Mouse (Mus musculus): Measurements from ENCODE around the gene Rfc5. TPM values are rescaled to one million over a fixed set of nuclear protein-coding genes. Genes with fewer than 3 reads are reported as not detected.

Rfc5 gene
- polyA plus RNA-seq, 1 experiment, result 3.6 TPM

DNA sequence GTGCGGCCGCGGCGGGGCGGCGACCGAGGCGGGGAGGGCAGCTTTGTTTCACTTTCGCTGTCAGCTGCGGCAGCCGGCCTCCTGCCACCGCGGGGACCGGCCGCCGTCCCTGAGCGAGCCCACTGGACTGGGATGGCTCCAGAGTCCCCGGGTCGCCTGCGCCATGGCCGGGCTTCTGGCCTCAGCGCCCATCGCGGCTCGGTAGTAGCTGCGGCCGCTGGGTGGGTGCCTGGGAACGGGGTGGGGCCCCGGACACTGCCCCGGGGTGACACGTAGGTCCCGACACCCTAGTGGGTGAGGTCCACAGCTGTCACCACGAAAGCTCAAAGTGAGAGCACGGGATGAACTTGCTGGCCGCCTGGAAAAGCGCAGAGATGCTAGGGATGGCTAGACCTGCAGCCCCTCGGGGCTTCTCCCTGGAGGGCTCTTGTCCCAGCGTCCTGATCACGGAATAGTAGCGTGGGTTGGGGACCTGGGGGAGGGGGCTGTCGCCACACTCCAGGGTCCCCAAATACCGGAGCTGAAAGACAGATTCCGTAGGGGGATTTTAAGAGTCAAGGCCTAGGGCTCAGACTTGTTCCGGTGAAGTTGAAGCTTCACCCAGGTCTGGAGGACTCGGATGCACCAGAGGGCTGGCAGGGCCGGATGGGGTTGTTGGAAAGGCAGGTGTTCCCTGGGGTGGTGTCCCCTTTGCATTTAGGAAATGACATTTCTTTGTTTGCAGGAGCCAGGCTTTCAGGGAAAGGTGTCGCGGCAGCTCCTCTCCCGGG lies 31.2 kb downstream of the Rfc5 start:
- TF ChIP-seq CTCF (IDR thresholded peaks at IDR 0.05; ENCODE audit: control insufficient read depth, insufficient read depth, insufficient replicate concordance, low read depth, low read length) (no peak), POLR2A (IDR thresholded peaks at IDR 0.05; ENCODE audit: control insufficient read depth, low read depth, low read length) (no peak)

GRCm38 (mm10) chr5:117357129-117357477 lies 31.7 kb downstream of the Rfc5 start, which contains the start of gene Wsb2:
Gene Wsb2 (plus strand): TSS chr5:117357304.
- Histone ChIP-seq H3K36me3 (ENCODE audit: control insufficient read depth, insufficient read depth, low read length) (no peaks in the 10 kb centered on the region), H3K27ac (ENCODE audit: control insufficient read depth, insufficient read depth, low read depth, low read length) (peak within 1 kb of the TSS; percentile 41), H3K4me1 (ENCODE audit: control insufficient read depth, insufficient read depth, low read length) (peaks cover 22% of the 10 kb centered on the region), H3K27me3 (ENCODE audit: control insufficient read depth, insufficient read depth, low read length) (no peaks in the 10 kb centered on the region; the same call in 1 of the 2 replicates), H3K4me3 (ENCODE audit: control insufficient read depth, low read depth, low read length) (peak within 1 kb of the TSS; percentile 85)
- TF ChIP-seq CTCF (IDR thresholded peaks at IDR 0.05; ENCODE audit: control insufficient read depth, insufficient read depth, insufficient replicate concordance, low read depth, low read length) (no peak), POLR2A (IDR thresholded peaks at IDR 0.05; ENCODE audit: control insufficient read depth, low read depth, low read length) (no peak)

More for the DNA sequence above, 31.2 kb downstream of the Rfc5 start:
- Histone ChIP-seq H3K27me3 (ENCODE audit: control insufficient read depth, insufficient read depth, low read length) (no peaks in the 10 kb centered on the region; the same call in 1 of the 2 replicates), H3K36me3 (ENCODE audit: control insufficient read depth, insufficient read depth, low read length) (no peaks in the 10 kb centered on the region), H3K4me3 (ENCODE audit: control insufficient read depth, low read depth, low read length) (peak overlapping the region; percentile 85), H3K4me1 (ENCODE audit: control insufficient read depth, insufficient read depth, low read length) (peaks cover 22% of the 10 kb centered on the region), H3K27ac (ENCODE audit: control insufficient read depth, insufficient read depth, low read depth, low read length) (peak overlapping the region; percentile 41)

GRCm38 (mm10) chr5:117356365-117357128 lies 32.3 kb downstream of the Rfc5 start:
- Histone ChIP-seq H3K36me3 (ENCODE audit: control insufficient read depth, insufficient read depth, low read length) (no peaks in the 10 kb centered on the region), H3K27ac (ENCODE audit: control insufficient read depth, insufficient read depth, low read depth, low read length) (peak overlapping the region; percentile 10), H3K27me3 (ENCODE audit: control insufficient read depth, insufficient read depth, low read length) (no peaks in the 10 kb centered on the region; the same call in 1 of the 2 replicates), H3K4me3 (ENCODE audit: control insufficient read depth, low read depth, low read length) (peak overlapping the region; percentile 62), H3K4me1 (ENCODE audit: control insufficient read depth, insufficient read depth, low read length) (peaks cover 22% of the 10 kb centered on the region)
- TF ChIP-seq CTCF (IDR thresholded peaks at IDR 0.05; ENCODE audit: control insufficient read depth, insufficient read depth, insufficient replicate concordance, low read depth, low read length) (no peak), POLR2A (IDR thresholded peaks at IDR 0.05; ENCODE audit: control insufficient read depth, low read depth, low read length) (no peak)

- Histone ChIP-seq H3K4me1 (ENCODE audit: control insufficient read depth, insufficient read depth, low read length) (peaks cover 19% of the 10 kb centered on the region), H3K36me3 (ENCODE audit: control insufficient read depth, insufficient read depth, low read length) (no peaks in the 10 kb centered on the region), H3K4me3 (ENCODE audit: control insufficient read depth, low read depth, low read length) (no peak overlapping the region), H3K27ac (ENCODE audit: control insufficient read depth, insufficient read depth, low read depth, low read length) (peak overlapping the region; percentile 10), H3K27me3 (ENCODE audit: control insufficient read depth, insufficient read depth, low read length) (no peaks in the 10 kb centered on the region; the same call in 1 of the 2 replicates)
- TF ChIP-seq CTCF (IDR thresholded peaks at IDR 0.05; ENCODE audit: control insufficient read depth, insufficient read depth, insufficient replicate concordance, low read depth, low read length) (no peak), POLR2A (IDR thresholded peaks at IDR 0.05; ENCODE audit: control insufficient read depth, low read depth, low read length) (no peak)
Observed at GRCm38 (mm10) chr5:117355648-117356303, 33.1 kb downstream of the Rfc5 start.

GRCm38 (mm10) chr5:117354121-117354520 lies 34.7 kb downstream of the Rfc5 start:
- peaks cover 12% of the 10 kb centered on the region for H3K4me1 ChIP-seq (ENCODE audit: control insufficient read depth, insufficient read depth, low read length)
- TF ChIP-seq POLR2A (IDR thresholded peaks at IDR 0.05; ENCODE audit: control insufficient read depth, low read depth, low read length) (no peak), CTCF (IDR thresholded peaks at IDR 0.05; ENCODE audit: control insufficient read depth, insufficient read depth, insufficient replicate concordance, low read depth, low read length) (no peak)
- no peak overlapping the region for H3K27ac ChIP-seq (ENCODE audit: control insufficient read depth, insufficient read depth, low read depth, low read length)
- no peaks in the 10 kb centered on the region for H3K36me3 ChIP-seq (ENCODE audit: control insufficient read depth, insufficient read depth, low read length)
- no peak overlapping the region for H3K4me3 ChIP-seq (ENCODE audit: control insufficient read depth, low read depth, low read length)
- no peaks in the 10 kb centered on the region; the same call in 1 of the 2 replicates for H3K27me3 ChIP-seq (ENCODE audit: control insufficient read depth, insufficient read depth, low read length)

DNA sequence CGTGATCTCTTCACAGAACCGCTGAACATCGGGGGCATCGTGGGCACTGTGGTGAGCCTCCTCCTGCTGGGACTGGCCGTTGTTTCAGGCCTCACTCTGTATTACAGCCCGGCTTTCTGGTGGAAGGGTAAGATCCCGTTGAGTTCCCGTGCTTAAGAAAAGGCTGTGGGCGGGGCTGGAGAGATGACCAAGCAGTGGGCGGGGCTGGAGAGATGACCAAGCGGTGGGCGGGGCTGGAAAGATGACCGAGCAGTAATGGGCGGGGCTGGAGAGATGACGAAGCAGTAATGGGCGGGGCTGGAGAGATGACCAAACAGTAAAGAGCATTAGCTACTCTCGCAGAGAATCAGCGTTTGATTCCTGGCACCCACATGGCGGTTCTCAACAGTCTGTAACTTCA lies 40.6 kb downstream of the Rfc5 start:
- Histone ChIP-seq H3K36me3 (ENCODE audit: control insufficient read depth, insufficient read depth, low read length) (no peaks in the 10 kb centered on the region), H3K27me3 (ENCODE audit: control insufficient read depth, insufficient read depth, low read length) (no peaks in the 10 kb centered on the region), H3K4me3 (ENCODE audit: control insufficient read depth, low read depth, low read length) (peak overlapping the region; percentile 87), H3K27ac (ENCODE audit: control insufficient read depth, insufficient read depth, low read depth, low read length) (peak overlapping the region; percentile 76; the same call in 1 of the 2 replicates), H3K4me1 (ENCODE audit: control insufficient read depth, insufficient read depth, low read length) (peaks cover 5% of the 10 kb centered on the region)
- TF ChIP-seq CTCF (IDR thresholded peaks at IDR 0.05; ENCODE audit: control insufficient read depth, insufficient read depth, insufficient replicate concordance, low read depth, low read length) (no peak), POLR2A (IDR thresholded peaks at IDR 0.05; ENCODE audit: control insufficient read depth, low read depth, low read length) (0 out of 2 replicates have a peak, but pooled peaks have one; percentile 17)
